Mouse (Mus musculus) brain, embryonic 14.5 days (tissue): ENCODE results near the gene Trdmt1.

ENCODE experiments used
- CTCF ChIP-seq: fragments of 200-500 bp; IDR thresholded peaks from 2 replicates; pipeline ENCODE4 v1.5.1; 2012; ENCODE audit warnings: inconsistent platforms, mild to moderate bottlenecking, moderate library complexity, borderline replicate concordance; ENCODE audit not compliant: insufficient read depth, insufficient read length; ENCODE audit errors: extremely low read depth
- POLR2A ChIP-seq: fragments of 200-500 bp; IDR thresholded peaks from 2 replicates; pipeline ENCODE4 v1.6.1; 2012; ENCODE audit warnings: mild to moderate bottlenecking, inconsistent platforms, borderline replicate concordance; ENCODE audit not compliant: poor library complexity, insufficient read depth, insufficient read length, severe bottlenecking; ENCODE audit errors: extremely low read depth

DNA sequence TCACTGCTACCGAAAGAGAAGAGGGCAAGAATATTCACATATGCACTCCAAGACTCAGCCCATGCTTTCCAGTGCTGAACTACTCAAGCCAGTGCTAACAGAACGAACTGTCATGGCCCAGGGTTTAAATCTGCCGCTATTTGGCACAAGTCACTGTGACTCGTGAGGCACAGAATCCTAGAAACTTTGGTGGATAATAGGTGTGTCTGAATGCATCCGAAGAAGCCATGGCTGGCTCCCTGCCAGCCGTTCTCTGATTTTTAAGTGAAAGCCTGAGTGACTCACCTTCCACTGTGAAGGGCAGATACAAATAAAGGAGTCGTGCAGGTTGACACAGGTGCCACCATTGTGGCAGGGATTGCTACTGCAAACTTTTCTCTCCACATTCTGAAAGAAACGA, 58.0 kb downstream of the Trdmt1 start:
- no peak for TF ChIP-seq CTCF
- no peak for TF ChIP-seq POLR2A
